Mouse (Mus musculus) G1E-ER4 (cell line): ENCODE results near the gene Ccdc187. TPM values are rescaled to one million over a fixed set of nuclear protein-coding genes. Genes with fewer than 3 reads are reported as not detected.

ENCODE experiments used
- GATA1 ChIP-seq: IDR thresholded peaks from one replicate; pipeline ENCODE4 v1.8.0; 2012; ENCODE audit warnings: low read length, inconsistent platforms
- polyA plus RNA-seq: library from polyadenylated mRNA; stranded (reverse); fragments of >175 nt; gene quantifications from 2 replicates; pipeline ENCODE4 v1.2.3, GENCODE M21; 2012

The Ccdc187 gene
- polyA plus RNA-seq, 1 experiment = not detected

DNA sequence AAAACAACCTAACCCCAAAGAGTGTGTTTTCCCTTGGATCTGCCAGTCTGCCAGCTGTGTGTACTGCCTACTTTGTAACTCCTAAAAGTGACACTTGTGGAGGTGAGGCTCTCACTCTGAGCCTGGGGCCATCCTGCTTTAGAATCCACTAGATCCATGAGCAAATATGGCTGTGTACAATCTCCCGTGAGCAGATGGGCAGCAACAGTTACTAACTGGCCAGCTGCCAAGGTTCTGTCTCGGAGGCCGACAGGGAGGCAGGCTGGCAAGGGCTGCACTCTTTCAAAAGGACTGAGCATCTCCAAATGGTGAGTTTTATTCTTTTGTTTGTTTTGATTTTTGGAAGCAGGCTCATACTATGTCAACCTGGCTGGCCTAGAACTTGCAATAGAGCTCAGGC, 79.8 kb downstream of the Ccdc187 start:
- no peak for TF ChIP-seq GATA1

DNA sequence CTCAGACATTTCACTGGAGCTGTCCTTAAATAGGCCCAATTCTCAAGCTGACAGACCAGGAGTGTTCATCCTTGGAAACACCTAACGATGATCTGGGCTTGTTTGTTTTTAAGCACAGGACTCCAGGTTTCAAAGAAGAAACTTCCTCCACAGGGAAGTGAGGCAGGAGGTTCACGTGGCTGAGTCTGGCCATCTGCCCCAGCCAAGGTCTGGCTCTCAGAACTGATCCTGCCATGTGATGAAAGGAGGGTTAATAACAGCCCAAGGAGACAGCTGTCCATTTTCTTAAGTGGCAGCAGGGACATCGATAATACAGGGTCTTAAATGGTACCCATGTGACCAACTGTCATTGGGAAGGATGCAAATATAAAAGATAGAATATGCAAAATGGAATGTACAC, 84.8 kb downstream of the Ccdc187 start:
- no peak for TF ChIP-seq GATA1

DNA sequence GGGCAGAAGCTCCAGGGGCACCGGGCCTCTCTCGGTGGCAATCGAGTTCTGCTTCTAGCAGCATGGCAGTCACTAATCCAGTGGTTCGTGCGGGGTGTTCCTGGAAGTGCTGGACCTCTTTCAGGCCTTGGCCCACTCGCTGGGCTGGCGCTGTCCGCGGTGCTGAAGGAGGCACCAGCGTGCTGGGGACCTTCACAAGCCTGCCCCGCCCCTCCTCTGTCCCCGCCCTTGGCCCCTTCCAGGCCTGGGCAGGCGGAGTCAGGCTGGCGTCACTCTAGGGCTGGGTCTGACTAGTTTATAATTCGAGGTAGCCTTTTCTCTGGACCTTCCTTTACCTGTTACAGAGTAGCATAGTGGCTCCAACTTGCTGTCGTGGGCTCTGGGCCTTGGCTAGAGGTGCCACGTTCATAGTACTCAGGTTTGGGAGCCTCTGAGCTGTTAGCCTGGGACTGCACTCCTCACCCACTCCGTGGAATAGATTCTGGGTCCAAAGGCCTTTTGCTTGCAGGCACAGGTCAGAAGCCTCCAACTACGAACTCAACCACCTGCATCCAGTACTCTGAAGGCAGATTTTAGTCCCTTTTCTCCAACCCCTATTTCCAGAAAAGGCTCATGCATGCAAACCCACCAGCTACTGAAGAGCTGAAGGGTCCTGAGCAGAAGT, 86.1 kb downstream of the Ccdc187 start, which contains the start of gene Lhx3:
Gene Lhx3 (minus strand): TSS at position 164 of the 664 bp plus-strand sequence.
- no peak for TF ChIP-seq GATA1

DNA sequence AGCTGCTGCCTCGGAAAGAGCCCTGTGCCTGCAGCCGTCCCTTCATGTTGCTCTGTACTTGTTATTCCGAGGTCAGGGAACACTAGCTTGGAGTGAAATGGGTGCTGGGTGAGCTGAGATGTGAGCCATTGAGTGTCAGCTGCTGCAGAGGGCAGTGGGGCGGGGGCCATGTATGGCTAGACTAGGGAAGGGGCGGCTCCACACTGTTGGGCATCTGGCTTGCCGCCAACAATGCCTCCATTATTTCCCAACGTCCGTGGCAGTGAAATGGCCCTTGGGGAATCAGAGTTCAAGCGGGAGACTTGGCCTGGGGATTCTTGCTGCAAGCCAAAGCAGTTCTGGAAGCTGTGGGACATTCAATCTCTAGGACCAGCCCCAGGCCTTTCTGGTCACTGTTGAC, 86.8 kb downstream of the Ccdc187 start:
- TF ChIP-seq GATA1 = no peak

DNA sequence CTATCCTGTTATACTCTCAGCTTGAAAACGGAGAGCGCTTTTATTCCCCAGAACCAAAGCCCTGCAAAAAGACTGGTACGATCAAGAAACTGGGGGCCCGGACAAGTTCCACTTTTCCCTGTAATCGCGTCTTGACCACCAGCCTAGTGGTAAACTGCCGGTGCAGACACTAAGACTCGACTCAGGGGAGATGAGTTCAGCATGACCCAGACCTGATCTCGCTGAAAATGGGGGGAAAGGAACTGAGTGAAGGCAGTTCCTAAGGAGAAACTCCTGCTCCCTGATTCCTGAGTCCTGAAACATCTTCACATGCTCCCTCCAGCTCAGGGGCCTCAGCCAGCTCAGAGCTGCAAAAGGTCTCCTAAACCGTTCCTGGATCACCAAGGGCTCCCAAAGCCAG, 88.6 kb downstream of the Ccdc187 start:
- TF ChIP-seq GATA1 = no peak

DNA sequence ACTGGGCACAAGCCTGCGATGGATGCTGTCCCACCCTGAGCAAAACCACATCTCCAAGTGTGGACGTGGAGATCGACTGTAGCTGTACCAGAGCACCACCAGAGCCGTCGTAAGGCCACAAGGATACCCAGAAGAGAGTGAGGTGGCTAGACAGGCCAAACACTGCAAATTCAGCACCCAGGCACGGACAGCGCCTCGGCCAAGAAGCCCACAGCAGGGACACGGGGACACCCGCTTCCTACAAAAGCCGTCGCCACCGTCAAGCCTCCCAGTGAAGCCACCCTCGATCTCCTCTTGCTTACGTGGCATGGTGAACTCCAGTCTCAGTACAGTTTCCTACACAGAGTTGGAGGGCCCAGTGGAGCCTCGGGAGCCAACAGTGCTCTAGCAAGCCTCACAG, 89.2 kb downstream of the Ccdc187 start:
- no peak for TF ChIP-seq GATA1

DNA sequence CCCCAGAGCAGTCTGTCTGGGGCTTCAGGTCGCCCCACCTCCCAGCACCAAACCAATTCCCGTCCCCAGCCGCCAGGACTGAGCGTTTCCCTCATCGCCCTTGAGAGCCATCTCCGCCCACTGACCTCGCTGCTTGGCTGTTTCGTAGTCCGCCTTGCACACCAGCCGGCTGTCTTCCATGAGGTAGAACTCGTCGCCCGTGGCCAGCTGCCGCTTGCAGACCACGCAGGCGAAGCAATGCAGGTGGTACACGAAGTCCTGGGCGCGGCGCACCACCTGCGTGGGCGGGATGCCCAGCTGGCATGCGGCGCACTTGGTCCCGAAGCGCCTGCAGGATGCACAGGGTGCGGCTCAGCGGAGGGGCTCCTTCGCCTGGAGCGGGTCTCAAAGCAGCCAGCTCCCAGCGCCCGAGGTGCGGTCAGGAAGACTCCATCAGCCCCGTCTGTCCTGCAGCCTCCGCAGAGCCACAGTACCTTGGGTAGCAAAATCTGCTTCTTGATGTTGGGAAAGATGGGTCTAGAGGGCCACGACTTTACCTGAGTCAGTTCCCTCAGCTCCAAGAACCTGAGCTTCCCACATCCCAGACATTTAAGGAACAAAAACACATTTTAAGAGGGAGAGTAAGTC, 91.4 kb downstream of the Ccdc187 start:
- TF ChIP-seq GATA1 = no peak

DNA sequence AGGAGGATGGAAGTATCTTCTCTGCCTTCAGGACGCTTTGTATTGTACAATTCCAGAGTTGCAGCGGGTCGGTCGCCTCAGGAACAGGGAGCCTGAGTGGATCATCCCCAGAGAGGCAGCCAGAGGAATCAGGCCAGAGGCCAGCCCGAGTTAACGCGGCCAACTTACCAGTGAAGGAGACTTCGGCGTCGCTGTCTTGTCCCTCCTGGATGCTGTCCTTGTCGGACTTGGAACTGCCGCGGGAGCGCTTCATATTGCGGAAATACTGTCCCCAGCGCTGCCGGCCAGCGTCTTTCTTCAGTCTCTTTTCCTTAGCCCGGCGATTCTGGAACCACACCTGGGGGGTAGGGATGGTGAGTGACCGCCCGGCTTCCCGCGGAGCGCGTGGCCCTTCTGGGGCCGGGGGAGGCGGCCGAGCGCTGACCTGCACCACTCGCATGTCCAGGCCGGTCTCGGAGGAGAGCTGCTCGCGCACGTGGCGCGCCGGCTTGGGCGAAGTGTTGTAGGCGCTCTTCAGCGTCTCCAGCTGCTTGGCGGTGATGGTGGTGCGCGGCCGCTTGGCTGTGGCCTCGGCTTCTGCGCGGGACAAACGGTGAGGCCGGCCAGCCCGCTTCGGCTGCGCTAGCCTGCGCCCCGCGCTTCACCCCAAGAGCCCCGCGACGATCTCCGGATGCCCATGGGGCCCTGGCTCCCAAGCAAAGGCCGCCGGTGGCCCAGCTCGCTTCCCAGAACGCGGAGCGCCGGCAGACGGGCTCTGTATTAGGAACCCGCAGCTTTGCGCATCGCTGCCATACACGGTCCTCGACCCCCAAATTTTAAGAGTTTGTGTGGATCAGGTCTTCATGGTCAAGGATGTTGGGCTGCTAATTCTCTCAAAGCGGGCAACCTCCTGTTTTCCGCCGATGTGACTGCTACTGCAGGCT, 92.2 kb downstream of the Ccdc187 start:
- no peak for TF ChIP-seq GATA1

DNA sequence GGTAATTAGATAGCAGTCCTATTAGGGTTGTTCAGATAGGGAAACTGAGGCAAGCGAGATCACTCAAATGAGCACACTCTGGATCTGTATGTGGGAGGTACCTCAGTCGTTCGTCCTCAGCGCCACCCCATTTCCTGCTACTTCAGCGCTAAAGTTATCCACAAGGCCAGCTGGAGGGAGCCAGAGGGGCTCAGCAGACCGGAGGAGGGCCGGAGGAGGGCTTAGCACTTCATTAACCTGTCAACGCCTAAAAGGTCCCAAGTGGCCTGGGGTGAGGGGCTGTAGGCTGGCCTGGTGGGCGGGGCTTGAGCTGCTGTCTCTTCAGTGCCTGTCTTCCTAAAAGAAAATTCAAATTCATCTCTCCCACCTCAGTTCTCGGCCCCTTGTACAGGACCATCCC, 95.9 kb downstream of the Ccdc187 start:
- TF ChIP-seq GATA1 = no peak

DNA sequence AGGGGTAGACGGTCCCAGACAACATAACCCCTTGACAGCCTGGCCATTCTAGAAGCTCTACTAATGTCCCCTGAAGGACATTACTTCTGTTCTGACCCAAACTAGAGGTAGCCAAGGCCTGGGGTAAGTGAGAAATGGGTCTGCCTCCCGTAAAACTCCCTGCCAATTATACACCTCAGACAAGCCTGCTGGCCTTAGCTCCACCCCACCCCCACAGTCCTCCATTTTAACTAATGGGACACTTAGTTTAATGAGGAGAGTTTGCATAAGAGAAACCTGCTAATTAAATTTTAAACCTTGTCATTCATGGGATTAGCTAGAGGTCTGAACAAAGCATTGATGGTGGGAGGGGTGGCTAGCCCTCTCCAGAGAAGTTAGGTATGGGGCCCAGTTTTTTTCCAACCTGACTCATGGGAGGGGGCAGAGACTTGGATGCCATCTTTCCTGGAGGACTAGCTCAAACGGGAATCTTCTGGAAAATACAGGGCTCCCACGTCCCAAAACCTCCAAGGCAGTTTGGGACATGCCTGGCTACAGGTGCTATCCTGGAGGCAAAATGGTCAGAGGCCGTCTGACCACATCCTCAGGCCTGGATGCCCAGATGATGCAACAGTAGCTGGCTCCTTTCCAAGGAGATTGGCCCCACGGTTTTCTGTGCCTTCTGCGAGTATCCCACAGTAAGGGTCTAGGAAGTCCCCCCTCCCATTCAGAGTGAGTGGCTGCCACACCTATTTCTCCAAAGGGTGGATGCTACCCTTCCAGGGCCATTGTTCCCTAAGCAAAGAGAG, 99.6 kb downstream of the Ccdc187 start:
- TF ChIP-seq GATA1 = no peak

Other genes starting within 250 kb of the Ccdc187 start
- gene Nacc2, start 171.3 kb downstream of the Ccdc187 start, polyA plus RNA-seq = 11.2 and 13.9 TPM in 2 replicates
- gene Lhx3, start 86.3 kb downstream of the Ccdc187 start, polyA plus RNA-seq = 0.12 TPM in 1 of 2 replicates, not detected in the other
- 7.2 and 7.6 TPM in 2 replicates for gene Qsox2, start 57.0 kb downstream of the Ccdc187 start, polyA plus RNA-seq
- gene Gpsm1, start 21.0 kb upstream of the Ccdc187 start, polyA plus RNA-seq = not detected in 2 replicates
- 17.8 and 21.3 TPM in 2 replicates for gene Dnlz, start 57.6 kb upstream of the Ccdc187 start, polyA plus RNA-seq
- gene Card9, start 66.4 kb upstream of the Ccdc187 start, polyA plus RNA-seq = 0.41 and 0.55 TPM in 2 replicates
- gene Snapc4, start 86.1 kb upstream of the Ccdc187 start, polyA plus RNA-seq = 61.5 and 68.5 TPM in 2 replicates
- 64.5 and 97.9 TPM in 2 replicates for gene Entr1, start 94.8 kb upstream of the Ccdc187 start, polyA plus RNA-seq
- 536 and 709 TPM in 2 replicates for gene Pmpca, start 94.8 kb upstream of the Ccdc187 start, polyA plus RNA-seq
- gene Inpp5e, start 114.6 kb upstream of the Ccdc187 start, polyA plus RNA-seq = 15.0 and 16.1 TPM in 2 replicates
- gene Sec16a, start 150.7 kb upstream of the Ccdc187 start, polyA plus RNA-seq = 28.0 and 33.0 TPM in 2 replicates
- gene Notch1, start 222.1 kb upstream of the Ccdc187 start, polyA plus RNA-seq = 0.01 TPM in 2 replicates